Mouse (Mus musculus): Measurements from ENCODE around the gene Ankrd16.

GRCm38 (mm10) chr2:11732978-11733377 is 44.7 kb upstream of the Ankrd16 start:
- TF ChIP-seq CTCF (conservative IDR thresholded peaks at IDR 0.05 in 1 of 2, IDR thresholded peaks at IDR 0.05 in 1 of 2; ENCODE audit: low read depth in 2 of 2, low read length in 2 of 2) = no peak
- TF ChIP-seq KAT2A (IDR thresholded peaks at IDR 0.05; ENCODE audit: insufficient replicate concordance, low read length) = no peak
- no peak for TF ChIP-seq POLR2A (IDR thresholded peaks at IDR 0.05; ENCODE audit: low read depth, low read length)
- no peak for TF ChIP-seq EP300 (IDR thresholded peaks at IDR 0.05; ENCODE audit: low read length)
- no peak for TF ChIP-seq MAX (IDR thresholded peaks at IDR 0.05; ENCODE audit: low read length)
- TF ChIP-seq ETS1 (conservative IDR thresholded peaks at IDR 0.05; ENCODE audit: low read depth, low read length) = no peak
- no peak for TF ChIP-seq MAZ (IDR thresholded peaks at IDR 0.05; ENCODE audit: low read depth, low read length)
- no peak for TF ChIP-seq HCFC1 (IDR thresholded peaks at IDR 0.05; ENCODE audit: low read depth, low read length)
- no peak for TF ChIP-seq MAFK (IDR thresholded peaks at IDR 0.05; ENCODE audit: insufficient replicate concordance, low read length)
- TF ChIP-seq ZNF384 (IDR thresholded peaks at IDR 0.05; ENCODE audit: low read depth, low read length) = no peak
- TF ChIP-seq E2F4 (IDR thresholded peaks at IDR 0.05; ENCODE audit: insufficient replicate concordance, low read depth, low read length) = no peak
- TF ChIP-seq PAX5 (IDR thresholded peaks at IDR 0.05; ENCODE audit: low read length) = no peak

Measured in CH12.LX (cell line).